Mouse (Mus musculus) spleen, postnatal 4 days (tissue): ENCODE measurements at regions not wholly inside any gene's neighbourhood (a gene's known extent, or its start where the extent isn't known, plus 50 kb on each side); places are given as distances from the start of the nearest gene placed in this dataset.

ENCODE experiments used
- DNase-seq, 2 experiments: peaks; one replicate each; pipeline ENCODE4 v3.0.0; 2022; ENCODE audit warnings: low spot score in 2 of 2

- no peak for DNase-seq
These were observed 113.1 kb downstream of the Cd55b start for GRCm38 (mm10) chr1:130309746-130310145.

GRCm38 (mm10) chr1:130301828-130302386 is 120.9 kb downstream of the Cd55b start:
- no peak for DNase-seq

GRCm38 (mm10) chr1:130300065-130300815 is 122.6 kb downstream of the Cd55b start:
- peak in 1 of 2 experiments; percentile 15 for DNase-seq

DNA sequence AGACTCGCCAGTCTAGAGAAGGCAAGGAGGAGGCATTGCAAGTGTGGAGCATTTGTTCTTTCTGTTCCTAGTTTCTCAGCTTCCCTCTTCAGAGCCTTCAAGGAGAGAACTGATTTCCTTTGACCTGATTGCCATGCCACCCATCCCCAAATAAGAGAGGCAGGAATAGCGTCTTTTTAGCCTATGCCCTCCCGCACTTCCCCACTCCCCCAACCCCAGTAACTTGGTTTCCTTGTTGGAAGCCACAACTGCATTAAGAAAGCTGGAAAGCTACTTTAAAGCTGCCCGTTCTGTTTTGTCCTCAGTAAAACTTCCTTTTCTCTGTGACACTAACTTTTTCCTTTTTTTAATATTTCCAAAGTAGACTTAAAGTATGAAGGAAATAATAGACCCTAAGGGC is 123.2 kb downstream of the Cd55b start:
- no peak for DNase-seq

- DNase-seq: no peak
These were observed 123.7 kb downstream of the Cd55b start for GRCm38 (mm10) chr1:130299069-130299468.

- no peak for DNase-seq
These were observed 124.2 kb downstream of the Cd55b start for GRCm38 (mm10) chr1:130298636-130299035.

DNA sequence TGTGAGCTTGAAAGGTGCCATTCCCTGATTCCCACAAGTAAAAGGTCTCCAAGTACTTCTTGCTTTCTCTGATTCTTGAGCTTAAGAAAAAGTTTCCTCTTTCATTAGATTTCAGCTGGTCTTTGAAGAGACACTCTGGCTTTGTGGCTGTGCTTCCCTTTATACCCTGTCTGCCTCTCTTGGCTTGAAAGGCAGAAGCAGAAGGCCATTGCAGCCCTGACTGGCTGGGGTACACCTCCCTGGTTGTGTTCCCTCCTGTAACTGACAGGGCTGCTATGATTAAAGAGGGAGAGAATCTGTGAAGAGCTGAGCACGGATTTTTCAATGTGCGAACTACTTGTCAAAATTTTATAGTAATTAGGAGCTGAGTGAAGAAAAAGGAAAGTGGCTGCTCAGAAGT is 125.3 kb downstream of the Cd55b start:
- no peak for DNase-seq

GRCm38 (mm10) chr1:130285882-130286281 is 136.9 kb downstream of the Cd55b start:
- DNase-seq: no peak

GRCm38 (mm10) chr1:130282153-130282552 is 140.7 kb downstream of the Cd55b start:
- no peak for DNase-seq

GRCm38 (mm10) chr1:130279180-130279579 is 143.6 kb downstream of the Cd55b start:
- DNase-seq: no peak

DNA sequence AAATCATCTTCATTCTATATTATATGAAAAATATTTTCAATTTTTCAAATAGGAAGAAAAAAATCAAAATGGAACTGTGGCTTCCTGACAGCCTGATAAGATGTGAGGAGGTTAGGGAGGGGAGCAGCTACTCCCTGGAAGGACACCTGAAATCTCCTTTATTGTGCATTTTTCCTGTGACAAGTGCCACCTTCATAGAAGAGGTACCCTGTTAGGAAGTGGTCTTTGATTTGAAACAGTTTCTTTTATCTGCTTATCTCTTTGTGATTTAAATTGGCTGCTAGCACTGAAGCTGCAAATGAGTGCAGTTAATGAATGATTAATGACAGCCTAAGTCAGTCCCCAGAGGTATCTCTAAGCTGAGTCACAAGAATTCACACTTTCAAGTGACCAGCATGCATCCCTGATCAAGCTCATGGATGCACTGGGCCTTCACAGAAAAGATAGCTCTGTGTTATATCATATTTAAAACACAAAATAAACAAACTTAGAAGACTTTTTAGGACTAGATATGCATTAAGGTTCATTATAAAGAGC is 144.7 kb downstream of the Cd55b start:
- DNase-seq: no peak

DNA sequence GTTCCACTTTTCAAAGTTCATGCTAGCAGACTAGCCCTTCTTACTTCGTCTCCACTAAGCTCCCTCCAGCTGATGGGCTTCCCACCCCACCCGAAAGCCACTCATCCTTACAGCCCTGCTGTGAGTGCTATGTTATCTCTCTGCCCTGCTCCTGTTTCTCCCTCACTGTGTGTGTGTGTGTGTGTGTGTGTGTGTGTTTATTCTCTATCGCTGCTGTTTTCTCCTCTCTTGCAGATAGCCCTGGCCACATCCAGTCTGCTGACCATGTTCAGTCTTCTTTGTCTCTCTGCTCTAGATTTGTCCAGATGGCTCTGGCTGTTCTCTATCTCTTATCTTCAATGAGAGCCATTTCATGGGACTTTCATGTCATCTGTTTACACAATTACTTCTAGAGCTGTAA is 145.9 kb downstream of the Cd55b start:
- no peak for DNase-seq

GRCm38 (mm10) chr1:130276005-130276404 is 146.8 kb downstream of the Cd55b start:
- DNase-seq: no peak

DNA sequence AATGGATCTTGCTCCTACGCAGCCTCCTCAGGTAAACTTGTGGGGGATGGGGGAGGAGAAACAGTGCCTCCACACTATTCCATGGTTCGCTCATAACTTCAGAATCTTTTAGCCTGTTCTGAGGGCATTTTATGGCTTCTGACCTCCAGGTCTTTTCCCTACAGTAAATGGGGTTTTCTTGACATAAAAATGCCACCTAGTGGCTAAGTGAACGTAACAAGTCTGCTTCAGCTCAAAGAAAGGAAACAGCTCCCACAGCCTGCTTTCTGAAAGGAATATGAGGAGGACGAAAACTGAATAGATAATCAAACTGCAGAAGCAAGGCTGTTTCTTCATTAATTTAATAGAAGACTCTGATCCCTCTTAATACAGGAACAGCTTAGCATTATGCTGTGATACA is 148.3 kb downstream of the Cd55b start:
- no peak for DNase-seq

DNA sequence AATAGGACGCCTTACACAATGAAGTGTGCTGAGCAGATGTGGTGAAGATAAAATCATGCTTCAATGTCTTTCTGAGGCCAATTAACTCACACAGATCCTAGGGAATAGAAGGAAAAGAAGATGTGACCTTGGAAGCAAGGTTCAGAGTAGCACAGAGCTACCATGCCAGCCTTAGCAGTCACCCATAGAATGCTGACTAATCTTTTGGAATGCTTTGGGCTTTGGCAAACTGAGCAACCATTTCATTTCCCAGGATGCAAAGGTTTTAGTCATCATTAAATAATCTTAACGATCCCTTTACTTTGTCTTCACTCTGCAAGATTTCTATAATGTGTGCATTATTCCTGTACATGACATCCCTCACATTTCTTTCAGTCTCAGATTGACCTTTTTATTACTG is 152.4 kb downstream of the Cd55b start:
- no peak for DNase-seq
